Mouse (Mus musculus) heart, postnatal 0 days (tissue): Measurements from ENCODE around the gene Chd9.

Experiments
- CTCF ChIP-seq: IDR thresholded peaks from 2 replicates; pipeline ENCODE4 v1.5.1; 2016; ENCODE audit warnings: antibody characterized with exemption, control low read depth, low read depth
- EP300 ChIP-seq: IDR thresholded peaks from 2 replicates; pipeline ENCODE4 v1.6.1; 2016; ENCODE audit warnings: antibody characterized with exemption, low read depth

DNA sequence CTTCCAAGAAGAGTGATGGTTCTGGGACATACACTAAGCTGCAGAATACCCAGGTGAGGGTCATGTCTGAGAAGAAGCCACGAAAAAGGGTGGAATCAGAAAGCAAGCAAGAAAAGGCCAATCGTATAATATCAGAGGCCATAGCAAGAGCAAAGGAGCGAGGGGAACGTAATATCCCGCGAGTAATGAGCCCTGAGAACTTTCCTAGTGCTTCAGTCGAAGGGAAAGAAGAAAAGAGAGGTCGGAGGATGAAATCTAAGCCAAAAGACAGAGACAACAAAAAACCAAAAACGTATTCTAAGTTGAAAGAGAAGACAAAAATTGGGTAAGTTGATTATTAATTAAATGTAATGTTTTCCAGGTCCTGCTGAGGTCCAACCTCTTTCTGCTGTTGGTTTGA lies 128.2 kb downstream of the Chd9 start:
- no peak for TF ChIP-seq EP300
- TF ChIP-seq CTCF, result no peak
